Mouse (Mus musculus): Measurements from ENCODE around the gene Fgf12. TPM values are rescaled to one million over a fixed set of nuclear protein-coding genes. Genes with fewer than 3 reads are reported as not detected.

The Fgf12 gene
- polyA plus RNA-seq, 2 experiments = 6.0 to 8.1 TPM

GRCm38 (mm10) chr16:28564075-28564715 is 188.7 kb downstream of the Fgf12 start:
- Histone ChIP-seq H3K4me3 (replicated peaks; ENCODE audit: low read length) (peak overlapping the region; percentile 47), H3K9ac (ENCODE audit: low read depth, low read length, severe bottlenecking) (no peak overlapping the region), H3K36me3 (ENCODE audit: control insufficient read depth, insufficient read depth, low read length) (no peaks in the 10 kb centered on the region), H3K9me3 (ENCODE audit: control insufficient read depth, low read length) (no peaks in the 10 kb centered on the region), H3K4me2 (replicated peaks; ENCODE audit: low read depth, low read length, severe bottlenecking) (peak overlapping the region; percentile 96), H3K27me3 (ENCODE audit: control insufficient read depth, insufficient read depth, low read length) (peaks cover 30% of the 10 kb centered on the region), H3K4me1 (ENCODE audit: control insufficient read depth, insufficient read depth, low read length) (0 out of 2 replicates have a peak, but pooled peaks cover 6% of the 10 kb centered on the region), H3K27ac (replicated peaks; ENCODE audit: low read depth, low read length) (no peak overlapping the region)
- 1% methylated on average over 37 of the region's 45 CpGs for WGBS
- no peak for TF ChIP-seq POLR2A (IDR thresholded peaks at IDR 0.05; ENCODE audit: borderline replicate concordance, extremely low read depth, insufficient read depth, insufficient read length)
- DNase-seq (ENCODE audit: low spot score) (peak; percentile 84), ATAC-seq (ENCODE audit: low FRiP score, low read depth) (peak; percentile 75)

- H3K4me3 ChIP-seq (replicated peaks; ENCODE audit: low read length) = no peak overlapping the region
- H3K9me3 ChIP-seq (ENCODE audit: control insufficient read depth, low read length) = no peaks in the 10 kb centered on the region
- H3K4me1 ChIP-seq (ENCODE audit: control insufficient read depth, insufficient read depth, low read length) = 0 out of 2 replicates have a peak, but pooled peaks cover 6% of the 10 kb centered on the region
- no peak overlapping the region for H3K9ac ChIP-seq (ENCODE audit: low read depth, low read length, severe bottlenecking)
- WGBS = 75% methylated on average over 6 of the region's 6 CpGs
- DNase-seq (ENCODE audit: low spot score) (no peak), ATAC-seq (ENCODE audit: low FRiP score, low read depth) (no peak)
- no peak for TF ChIP-seq POLR2A (IDR thresholded peaks at IDR 0.05; ENCODE audit: borderline replicate concordance, extremely low read depth, insufficient read depth, insufficient read length)
- H3K36me3 ChIP-seq (ENCODE audit: control insufficient read depth, insufficient read depth, low read length) = no peaks in the 10 kb centered on the region
- no peak overlapping the region for H3K27ac ChIP-seq (replicated peaks; ENCODE audit: low read depth, low read length)
- peaks cover 30% of the 10 kb centered on the region for H3K27me3 ChIP-seq (ENCODE audit: control insufficient read depth, insufficient read depth, low read length)
- H3K4me2 ChIP-seq (replicated peaks; ENCODE audit: low read depth, low read length, severe bottlenecking) = no peak overlapping the region
Measured at GRCm38 (mm10) chr16:28562847-28563246, 190.0 kb downstream of the Fgf12 start.

- WGBS = 85% methylated on average over 10 of the region's 10 CpGs
- no peak for ATAC-seq (ENCODE audit: low FRiP score, low read depth)
Measured at GRCm38 (mm10) chr16:28555219-28555618, 197.6 kb downstream of the Fgf12 start.

GRCm38 (mm10) chr16:28539423-28539822 is 213.4 kb downstream of the Fgf12 start:
- Histone ChIP-seq H3K36me3 (ENCODE audit: control insufficient read depth, insufficient read depth, low read length) (no peaks in the 10 kb centered on the region), H3K27me3 (ENCODE audit: control insufficient read depth, insufficient read depth, low read length) (no peaks in the 10 kb centered on the region), H3K4me1 (ENCODE audit: control insufficient read depth, insufficient read depth, low read length) (no peaks in the 10 kb centered on the region), H3K9ac (ENCODE audit: low read depth, low read length, severe bottlenecking) (no peak overlapping the region), H3K4me2 (replicated peaks; ENCODE audit: low read depth, low read length, severe bottlenecking) (no peak overlapping the region), H3K4me3 (replicated peaks; ENCODE audit: low read length) (no peak overlapping the region), H3K27ac (replicated peaks; ENCODE audit: low read depth, low read length) (no peak overlapping the region), H3K9me3 (ENCODE audit: control insufficient read depth, low read length) (no peaks in the 10 kb centered on the region)
- 51% methylated on average over 3 of the region's 3 CpGs for WGBS
- no peak for TF ChIP-seq POLR2A (IDR thresholded peaks at IDR 0.05; ENCODE audit: borderline replicate concordance, extremely low read depth, insufficient read depth, insufficient read length)
- DNase-seq (ENCODE audit: low spot score) = no peak
- ATAC-seq (ENCODE audit: low FRiP score, low read depth) = no peak

More at GRCm38 (mm10) chr16:28555219-28555618, 197.6 kb downstream of the Fgf12 start:
- Histone ChIP-seq H3K36me3 (ENCODE audit: control insufficient read depth, insufficient read depth, low read length) (no peaks in the 10 kb centered on the region), H3K4me2 (replicated peaks; ENCODE audit: low read depth, low read length, severe bottlenecking) (no peak overlapping the region), H3K9ac (ENCODE audit: low read depth, low read length, severe bottlenecking) (no peak overlapping the region), H3K27me3 (ENCODE audit: control insufficient read depth, insufficient read depth, low read length) (no peaks in the 10 kb centered on the region), H3K27ac (replicated peaks; ENCODE audit: low read depth, low read length) (no peak overlapping the region), H3K4me1 (ENCODE audit: control insufficient read depth, insufficient read depth, low read length) (no peaks in the 10 kb centered on the region), H3K4me3 (replicated peaks; ENCODE audit: low read length) (no peak overlapping the region), H3K9me3 (ENCODE audit: control insufficient read depth, low read length) (no peaks in the 10 kb centered on the region)
- DNase-seq (ENCODE audit: low spot score) = no peak
- TF ChIP-seq POLR2A (IDR thresholded peaks at IDR 0.05; ENCODE audit: borderline replicate concordance, extremely low read depth, insufficient read depth, insufficient read length) = no peak

- no peaks in the 10 kb centered on the region for H3K36me3 ChIP-seq (ENCODE audit: control insufficient read depth, insufficient read depth, low read length)
- TF ChIP-seq POLR2A (IDR thresholded peaks at IDR 0.05; ENCODE audit: borderline replicate concordance, extremely low read depth, insufficient read depth, insufficient read length) = no peak
- DNase-seq (ENCODE audit: low spot score) (peak; percentile 85), ATAC-seq (ENCODE audit: low FRiP score, low read depth) (peak; percentile 78)
- H3K4me2 ChIP-seq (replicated peaks; ENCODE audit: low read depth, low read length, severe bottlenecking) = peak overlapping the region; percentile 38
- no peaks in the 10 kb centered on the region for H3K9me3 ChIP-seq (ENCODE audit: control insufficient read depth, low read length)
- peak overlapping the region; percentile 20 for H3K4me3 ChIP-seq (replicated peaks; ENCODE audit: low read length)
- H3K27ac ChIP-seq (replicated peaks; ENCODE audit: low read depth, low read length) = no peak overlapping the region
- H3K4me1 ChIP-seq (ENCODE audit: control insufficient read depth, insufficient read depth, low read length) = peaks cover 4% of the 10 kb centered on the region; the same call in 1 of the 2 replicates
- no peaks in the 10 kb centered on the region for H3K27me3 ChIP-seq (ENCODE audit: control insufficient read depth, insufficient read depth, low read length)
- 31% methylated on average over 21 of the region's 21 CpGs for WGBS
- H3K9ac ChIP-seq (ENCODE audit: low read depth, low read length, severe bottlenecking) = no peak overlapping the region
Measured at GRCm38 (mm10) chr16:28517596-28518524, 235.0 kb downstream of the Fgf12 start.

All from limb, embryonic 14.5 days (tissue).